Mouse (Mus musculus) liver, postnatal 0 days (tissue): ENCODE measurements around the gene Padi6.

Experiments
- CTCF ChIP-seq: sonication (generic); IDR thresholded peaks from 2 replicates; pipeline ENCODE4 v1.5.1; 2016; ENCODE audit warnings: antibody characterized with exemption, low read depth
- EP300 ChIP-seq: IDR thresholded peaks from 2 replicates; pipeline ENCODE4 v1.6.1; 2016; ENCODE audit warnings: antibody characterized with exemption, low read depth, mild to moderate bottlenecking

GRCm38 (mm10) chr4:140770433-140770832 is 28.0 kb upstream of the Padi6 start:
- no peak for TF ChIP-seq CTCF
- TF ChIP-seq EP300, result no peak
